Mouse (Mus musculus): Measurements from ENCODE around the gene Hoxb5.

The Hoxb5 gene

DNA sequence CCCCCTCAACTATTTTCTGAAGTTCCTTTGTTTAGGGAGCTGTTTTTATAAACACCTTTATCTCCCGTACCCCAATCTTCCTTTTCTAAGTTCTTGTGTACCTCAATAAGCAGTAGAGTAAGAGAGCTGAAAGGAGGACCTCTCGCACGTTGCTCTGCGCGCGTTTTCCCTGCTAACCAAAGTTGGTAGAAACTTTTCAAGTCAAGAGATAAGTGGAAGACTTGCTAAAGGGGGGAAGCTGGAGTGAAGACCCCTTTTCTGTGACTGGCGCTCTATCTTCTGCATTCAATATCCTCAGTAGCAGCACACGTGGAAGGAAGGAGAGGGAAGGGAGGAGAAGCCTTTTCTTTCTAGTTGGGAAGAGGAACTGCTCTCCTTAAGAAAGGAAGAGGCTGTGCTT is 21.8 kb downstream of the Hoxb5 start:
- TF ChIP-seq GATA4 (IDR thresholded peaks at IDR 0.05; ENCODE audit: insufficient replicate concordance, low read length) = no peak

DNA sequence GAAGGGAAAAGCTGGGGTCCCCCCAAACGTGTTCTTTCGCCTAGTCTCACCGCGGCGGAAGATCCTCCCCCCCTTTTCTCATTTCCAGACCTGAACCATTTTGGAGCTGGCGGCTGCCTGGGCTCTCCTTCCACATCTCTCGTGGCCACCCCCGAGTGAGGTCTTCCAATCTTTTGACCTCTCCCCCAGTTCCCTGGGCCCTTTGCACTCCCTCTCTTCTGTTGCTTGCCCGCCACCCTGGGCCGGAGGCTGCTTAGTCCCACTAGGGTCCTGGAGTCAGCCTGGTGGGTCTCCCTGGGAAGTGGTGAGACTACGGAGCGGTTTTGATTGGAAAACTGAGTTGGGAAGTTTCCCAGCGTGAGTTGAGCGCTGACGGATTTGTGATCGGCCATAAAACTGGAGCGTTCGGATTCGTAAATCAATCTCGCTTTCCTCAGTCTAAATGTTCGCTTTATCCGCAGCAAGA is 22.6 kb downstream of the Hoxb5 start:
- no peak for TF ChIP-seq GATA4 (IDR thresholded peaks at IDR 0.05; ENCODE audit: insufficient replicate concordance, low read length)

DNA sequence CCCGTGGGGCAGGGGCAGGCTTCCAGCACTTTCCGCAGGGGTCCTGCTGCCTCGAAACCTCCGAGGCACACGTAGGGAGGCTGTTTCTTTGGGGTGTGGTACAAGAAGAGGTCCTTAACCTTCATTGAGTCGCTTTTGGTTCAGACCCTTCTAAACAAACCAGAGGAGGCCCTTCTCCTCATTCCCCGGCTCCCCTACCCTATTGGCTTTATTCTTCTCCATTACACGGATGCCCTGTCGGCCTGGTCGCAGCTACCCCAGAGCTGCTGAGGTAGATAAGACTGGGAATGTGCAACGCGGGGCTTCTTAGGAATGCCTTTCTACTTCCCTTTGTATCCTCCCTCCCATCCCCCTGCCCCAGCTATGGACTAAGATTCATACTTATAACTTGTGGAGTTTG is 23.6 kb downstream of the Hoxb5 start:
- TF ChIP-seq GATA4 (IDR thresholded peaks at IDR 0.05; ENCODE audit: insufficient replicate concordance, low read length) = no peak

DNA sequence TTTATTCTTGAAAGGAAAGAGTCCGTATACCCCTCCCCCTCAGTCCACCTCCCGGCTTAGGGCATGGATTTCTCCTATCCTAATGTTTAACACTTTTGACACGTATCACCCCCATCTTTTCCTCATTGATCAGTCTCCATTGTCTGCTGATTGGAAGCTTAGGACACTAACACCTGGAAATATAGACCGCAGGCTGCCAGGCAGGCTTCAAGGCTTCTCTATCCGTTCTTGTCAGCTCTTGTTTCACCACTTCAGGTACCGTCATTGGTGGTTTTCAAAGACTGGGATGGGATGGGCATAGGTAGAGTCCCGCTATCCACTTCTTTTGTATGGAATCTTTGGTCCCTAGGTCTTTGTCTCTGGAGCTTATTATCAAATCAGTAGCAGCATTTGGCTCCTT is 24.0 kb downstream of the Hoxb5 start:
- TF ChIP-seq GATA4 (IDR thresholded peaks at IDR 0.05; ENCODE audit: insufficient replicate concordance, low read length) = no peak

DNA sequence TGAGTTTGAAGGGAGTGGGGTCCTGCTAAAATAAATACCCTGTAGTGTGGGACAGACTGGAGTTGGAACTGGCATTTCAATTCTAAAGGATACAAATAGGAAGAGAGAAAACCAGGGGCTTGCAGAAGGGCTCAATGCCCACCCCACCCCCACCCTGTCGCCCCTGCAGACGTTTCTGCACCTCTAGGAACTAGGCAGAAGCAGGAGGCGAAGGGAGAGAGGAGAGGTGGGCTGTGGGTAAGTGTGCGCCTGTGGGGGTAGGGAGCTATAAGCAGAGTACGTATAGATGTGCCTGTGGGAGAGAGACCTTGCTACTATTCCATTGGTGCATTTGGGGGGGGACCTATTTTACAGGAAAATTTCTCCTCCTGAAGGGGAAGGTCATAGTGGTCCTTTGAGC is 24.6 kb downstream of the Hoxb5 start:
- TF ChIP-seq GATA4 (IDR thresholded peaks at IDR 0.05; ENCODE audit: insufficient replicate concordance, low read length) = no peak

DNA sequence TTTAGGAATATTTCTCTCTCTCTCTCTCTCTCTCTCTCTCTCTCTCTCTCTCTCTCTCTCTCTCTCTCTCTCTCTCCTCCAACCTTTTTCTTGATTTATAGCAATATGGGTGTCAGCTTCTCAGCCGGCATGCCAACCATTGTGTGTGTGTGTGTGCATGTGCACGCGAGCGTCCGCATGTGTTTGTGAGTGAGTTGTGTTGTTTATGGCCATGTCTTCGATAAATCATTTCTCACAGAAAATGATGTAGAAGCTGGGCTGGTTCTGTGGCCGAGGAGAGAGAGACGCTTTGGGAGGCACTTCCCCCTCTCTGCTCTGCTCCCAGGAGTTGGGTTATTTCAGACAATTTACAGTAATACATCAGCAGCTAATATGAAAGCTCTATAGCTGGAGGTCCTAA is 25.5 kb downstream of the Hoxb5 start:
- TF ChIP-seq GATA4 (IDR thresholded peaks at IDR 0.05; ENCODE audit: insufficient replicate concordance, low read length) = no peak

DNA sequence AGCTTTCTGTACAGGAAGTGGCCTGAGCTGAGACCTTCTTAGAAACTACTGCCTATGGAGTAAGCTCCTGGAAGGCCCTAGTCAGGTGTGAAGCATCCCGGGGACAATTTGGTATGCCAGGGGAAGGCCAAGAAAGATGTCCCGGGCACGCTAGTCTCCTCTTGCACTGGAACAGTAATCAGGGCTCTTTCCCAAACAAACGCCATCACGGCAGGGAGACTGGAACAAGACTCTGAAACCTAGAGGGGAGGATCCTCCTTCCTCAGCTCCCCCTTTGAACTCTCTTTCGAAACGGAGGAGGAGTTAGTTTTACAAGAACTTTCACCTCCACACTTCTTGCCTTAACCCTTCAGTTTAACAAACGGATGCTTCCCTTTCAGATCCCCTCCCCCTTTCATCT is 29.0 kb downstream of the Hoxb5 start:
- no peak for TF ChIP-seq GATA4 (IDR thresholded peaks at IDR 0.05; ENCODE audit: insufficient replicate concordance, low read length)

DNA sequence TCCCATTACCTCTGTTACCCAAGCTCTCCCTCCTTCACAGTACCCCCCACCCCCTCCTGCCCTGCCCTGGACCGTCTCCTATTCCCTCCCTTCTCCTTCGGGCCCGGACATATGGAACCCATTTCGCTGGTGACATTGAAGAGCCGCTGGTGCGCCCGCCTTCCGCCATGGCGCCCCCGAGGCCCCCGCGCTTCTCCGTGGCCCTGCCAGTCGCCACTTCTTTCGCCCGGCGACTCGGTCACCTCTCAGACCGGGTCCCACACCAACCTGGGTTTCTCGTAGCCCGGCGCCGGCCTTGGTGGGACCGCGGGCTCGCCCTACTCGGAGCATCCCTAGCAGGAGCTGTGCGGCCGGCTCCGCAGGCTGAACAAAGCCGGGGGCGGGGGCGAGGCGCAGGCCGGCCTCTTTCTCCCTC is 29.5 kb downstream of the Hoxb5 start:
- TF ChIP-seq GATA4 (IDR thresholded peaks at IDR 0.05; ENCODE audit: insufficient replicate concordance, low read length) = no peak

DNA sequence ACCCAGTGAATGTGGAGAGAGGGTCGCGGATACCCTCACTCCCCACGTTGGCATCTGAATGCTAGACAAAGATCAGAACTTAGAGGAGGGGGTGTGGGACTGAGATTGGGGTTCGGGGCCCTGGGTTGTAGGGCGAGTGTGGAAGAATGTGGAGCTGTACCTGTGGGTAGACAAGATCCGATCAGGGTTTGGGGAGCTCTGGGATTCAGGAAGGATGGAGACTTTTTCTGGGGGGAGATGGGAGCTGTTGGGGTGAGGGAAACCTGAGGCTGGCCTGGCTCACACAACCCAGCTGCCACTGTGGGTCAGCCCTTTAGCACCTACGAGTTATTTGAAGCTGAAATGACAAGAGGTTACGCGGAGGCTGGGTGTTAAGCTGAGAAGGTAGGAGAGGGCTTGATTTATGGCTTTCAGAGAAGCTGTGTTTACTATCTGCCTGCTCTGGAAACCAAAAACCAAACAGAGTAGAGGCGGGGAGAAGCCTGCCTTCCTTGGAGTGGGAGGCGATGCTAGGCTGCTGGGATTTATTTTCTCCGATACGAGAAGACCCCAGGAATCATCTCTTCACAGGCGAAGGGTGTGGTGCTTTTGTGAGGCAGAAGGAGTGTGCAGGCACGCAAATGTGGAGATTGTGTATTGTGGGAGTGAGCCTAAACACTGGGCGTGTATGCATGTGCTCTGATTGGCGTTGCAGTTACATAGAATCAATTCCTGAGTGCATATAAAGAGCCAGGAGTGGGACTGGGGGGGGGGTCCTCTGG is 30.3 kb downstream of the Hoxb5 start:
- TF ChIP-seq GATA4 (IDR thresholded peaks at IDR 0.05; ENCODE audit: insufficient replicate concordance, low read length) = no peak

DNA sequence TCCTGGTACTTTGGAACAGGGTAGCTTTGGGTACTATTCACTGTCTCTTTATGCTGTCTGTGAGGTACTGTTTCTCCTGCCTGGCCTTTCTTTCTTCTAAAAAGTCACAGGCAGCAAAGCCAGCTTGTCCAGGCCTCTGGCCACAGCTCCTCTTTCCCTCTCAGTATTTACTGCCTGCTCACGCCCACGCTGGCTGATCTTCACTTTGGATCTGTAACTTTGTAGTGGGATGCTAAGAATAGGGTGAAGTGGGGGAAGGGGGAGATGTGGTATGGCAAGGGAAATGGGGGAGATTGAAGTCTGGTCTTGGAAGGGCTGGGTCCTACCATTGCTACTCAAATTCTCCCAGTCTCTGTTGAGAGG is 30.8 kb downstream of the Hoxb5 start:
- TF ChIP-seq GATA4 (IDR thresholded peaks at IDR 0.05; ENCODE audit: insufficient replicate concordance, low read length) = no peak

DNA sequence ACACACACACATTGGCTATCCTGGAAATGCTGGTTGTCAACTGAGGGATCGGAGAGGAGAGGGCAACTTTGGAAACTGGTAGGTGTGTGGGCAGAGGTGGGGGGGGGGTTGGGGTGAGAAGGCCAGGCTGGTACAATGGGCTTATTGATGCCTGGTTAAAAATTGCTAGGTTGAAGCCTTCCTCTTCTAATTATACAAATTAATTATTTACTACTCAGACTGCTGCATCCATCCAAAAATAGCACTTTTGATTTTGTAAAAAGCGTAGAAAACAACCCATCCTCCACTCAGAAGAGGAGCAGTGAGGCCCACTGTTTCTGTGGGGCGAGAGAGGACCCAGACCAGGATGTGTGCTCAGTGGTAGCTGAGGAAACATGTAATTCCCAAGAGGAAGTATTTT is 31.9 kb downstream of the Hoxb5 start:
- no peak for TF ChIP-seq GATA4 (IDR thresholded peaks at IDR 0.05; ENCODE audit: insufficient replicate concordance, low read length)

DNA sequence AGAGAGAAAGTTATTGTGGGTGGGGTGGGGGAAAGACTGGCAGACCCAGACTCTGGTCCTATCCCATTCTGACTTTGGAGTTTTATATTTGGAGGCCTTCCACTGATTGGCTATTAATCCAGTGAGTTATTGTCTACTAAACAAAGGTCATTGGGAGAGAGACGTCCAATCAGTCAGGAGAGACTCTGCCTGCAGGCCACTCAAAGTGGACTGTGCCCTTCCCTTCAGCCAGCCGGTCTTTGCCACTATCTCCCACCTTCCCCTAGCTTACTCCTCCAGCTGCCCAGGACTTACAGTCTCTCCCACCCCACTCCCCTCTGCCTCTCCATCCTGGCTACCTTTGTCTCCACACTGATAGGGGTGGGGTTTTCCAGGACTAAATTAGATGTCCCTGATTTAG is 33.5 kb downstream of the Hoxb5 start:
- no peak for TF ChIP-seq GATA4 (IDR thresholded peaks at IDR 0.05; ENCODE audit: insufficient replicate concordance, low read length)

DNA sequence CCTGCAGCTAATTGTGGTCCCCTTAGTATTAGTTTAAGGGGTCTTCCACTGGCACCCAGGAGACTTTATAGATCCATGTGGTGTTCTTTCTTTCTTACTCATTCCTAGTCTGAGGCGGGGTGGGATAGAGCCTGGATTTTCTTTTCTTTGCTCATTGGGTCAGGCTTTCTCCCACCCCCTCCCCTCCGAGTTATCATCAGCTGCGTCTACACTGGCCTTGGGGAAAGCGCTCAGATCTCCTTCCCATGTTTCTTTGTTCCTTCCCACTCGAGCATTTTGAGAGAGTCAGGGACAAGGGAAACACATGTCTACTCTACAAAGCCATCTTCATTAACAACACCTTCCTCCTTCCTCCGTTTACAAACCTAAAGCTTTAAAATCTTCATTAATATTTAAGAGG is 33.9 kb downstream of the Hoxb5 start:
- TF ChIP-seq GATA4 (IDR thresholded peaks at IDR 0.05; ENCODE audit: insufficient replicate concordance, low read length) = no peak

DNA sequence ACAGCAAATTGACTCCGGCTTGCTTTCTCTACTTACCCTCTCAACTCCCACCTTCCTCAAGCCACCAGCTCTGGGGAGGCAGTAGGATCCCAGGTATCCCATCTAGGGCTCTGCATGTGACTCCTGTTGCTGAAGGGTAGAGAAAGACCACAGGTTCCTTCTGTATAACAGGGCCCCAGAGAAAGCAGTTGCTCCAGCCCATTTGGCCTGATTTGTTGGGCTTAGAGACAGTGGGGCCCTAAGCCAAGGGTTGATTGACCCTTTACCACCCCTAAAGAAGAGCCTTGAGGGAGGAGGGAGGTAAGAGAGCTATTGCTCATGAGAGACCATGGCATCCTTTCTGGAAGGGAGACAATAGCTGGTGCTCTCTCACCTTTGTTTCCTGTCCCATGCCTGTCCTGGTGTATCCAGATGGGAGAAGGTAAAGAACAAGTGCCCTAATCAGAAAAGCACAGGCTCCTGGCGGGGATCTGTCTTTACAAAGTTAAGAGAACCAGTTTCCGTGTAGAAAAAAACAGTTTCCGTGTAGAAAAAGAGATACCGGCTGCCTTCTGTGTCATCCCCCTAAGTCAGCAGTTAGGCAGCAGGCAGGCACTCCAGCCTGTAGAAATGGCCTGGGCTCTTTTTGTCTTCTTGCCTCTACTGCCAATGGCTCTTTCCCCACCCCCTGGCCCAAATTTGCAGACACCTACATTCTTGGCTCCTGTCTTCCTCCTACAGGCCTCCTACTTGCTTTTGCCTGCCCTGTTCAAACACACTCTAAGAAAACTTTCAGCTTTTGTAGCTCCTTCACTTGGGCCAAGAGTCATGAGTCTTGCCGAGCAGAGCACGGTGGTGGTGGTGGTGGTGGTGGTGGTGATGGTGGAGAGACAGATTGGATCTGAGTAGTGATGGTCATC is 36.1 kb downstream of the Hoxb5 start:
- peak; percentile 81 for TF ChIP-seq GATA4 (IDR thresholded peaks at IDR 0.05; ENCODE audit: insufficient replicate concordance, low read length)

DNA sequence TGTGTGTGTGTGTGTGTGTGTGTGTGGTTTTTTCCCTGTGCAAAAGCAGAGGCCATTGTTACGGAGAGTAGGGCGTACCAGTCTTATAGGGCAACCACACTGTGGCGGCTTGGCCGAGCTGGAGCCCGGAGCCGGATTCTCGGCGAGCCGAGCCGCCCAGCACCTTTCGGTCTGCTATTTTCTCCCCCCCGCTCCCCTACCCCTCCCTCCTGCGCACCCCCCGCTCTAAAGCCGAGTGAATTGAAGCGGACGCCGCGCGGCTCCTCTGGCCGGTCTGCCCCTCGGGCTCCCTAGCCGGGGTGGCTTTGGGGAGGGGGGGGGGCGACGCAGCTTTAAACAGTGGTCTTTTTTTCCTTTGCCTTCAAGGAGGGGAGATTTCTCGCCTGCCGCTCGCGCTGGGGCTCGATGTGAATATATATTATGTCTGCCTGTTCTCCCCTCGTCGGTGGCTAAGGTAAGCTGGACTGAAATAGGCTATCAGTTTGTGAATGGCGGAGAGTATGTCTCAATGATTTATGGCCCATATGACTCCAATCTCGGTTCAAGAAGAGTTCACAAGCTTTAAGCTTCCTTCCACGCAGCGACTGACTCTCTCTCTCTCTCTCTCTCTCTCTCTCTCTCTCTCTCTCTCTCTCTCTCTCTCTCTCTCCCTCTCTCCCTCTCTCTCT is 37.7 kb downstream of the Hoxb5 start:
- no peak for TF ChIP-seq GATA4 (IDR thresholded peaks at IDR 0.05; ENCODE audit: insufficient replicate concordance, low read length)

Data from liver, adult (tissue).